Mouse (Mus musculus) cerebellum, postnatal 14 days (tissue): ENCODE data around the gene Naxd.
"Not testable (repeated sequence)": the region's sequence is repeated elsewhere in the genome, so short reads cannot be mapped to it uniquely, and the experiment has no call there.

Source experiments
- DNase-seq, 2 experiments: peaks; one replicate each; pipeline ENCODE4 v3.0.0; 2021; ENCODE audit warnings: mixed read lengths in 2 of 2

Naxd gene

GRCm38 (mm10) chr8:11497017-11497990, at the start of gene Naxd:
Naxd (plus strand) TSS chr8:11497506.
- peak; percentile 89 to 93 for DNase-seq

DNA sequence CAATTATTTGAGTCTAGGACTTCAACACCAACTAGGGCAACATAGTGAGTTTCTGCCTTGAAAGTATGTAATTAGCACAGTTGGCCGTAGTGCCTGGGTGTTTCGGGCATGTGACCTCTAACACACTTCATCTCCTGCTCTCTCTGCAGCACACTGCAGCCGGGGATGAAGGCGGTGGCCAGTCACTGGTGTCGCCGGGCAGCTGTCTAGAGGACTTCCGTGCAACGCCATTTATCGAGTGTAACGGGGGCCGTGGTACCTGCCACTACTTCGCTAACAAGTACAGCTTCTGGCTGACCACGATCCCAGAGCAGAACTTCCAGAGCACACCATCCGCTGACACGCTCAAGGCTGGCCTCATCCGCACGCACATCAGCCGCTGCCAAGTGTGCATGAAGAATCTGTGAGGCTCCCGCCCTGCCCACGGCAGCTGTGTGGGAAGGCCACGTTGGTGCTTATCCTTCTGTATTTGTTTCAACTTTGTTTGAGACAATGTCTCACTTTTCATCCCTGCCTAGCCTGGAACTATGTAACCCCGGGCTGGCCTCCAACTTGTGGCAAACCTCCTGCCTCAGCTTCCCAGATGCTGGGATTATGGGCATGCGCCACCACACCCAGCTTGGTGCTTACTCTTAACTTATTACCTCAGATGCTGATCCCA, 49.3 kb upstream of the Naxd start:
- DNase-seq, result no peak

DNA sequence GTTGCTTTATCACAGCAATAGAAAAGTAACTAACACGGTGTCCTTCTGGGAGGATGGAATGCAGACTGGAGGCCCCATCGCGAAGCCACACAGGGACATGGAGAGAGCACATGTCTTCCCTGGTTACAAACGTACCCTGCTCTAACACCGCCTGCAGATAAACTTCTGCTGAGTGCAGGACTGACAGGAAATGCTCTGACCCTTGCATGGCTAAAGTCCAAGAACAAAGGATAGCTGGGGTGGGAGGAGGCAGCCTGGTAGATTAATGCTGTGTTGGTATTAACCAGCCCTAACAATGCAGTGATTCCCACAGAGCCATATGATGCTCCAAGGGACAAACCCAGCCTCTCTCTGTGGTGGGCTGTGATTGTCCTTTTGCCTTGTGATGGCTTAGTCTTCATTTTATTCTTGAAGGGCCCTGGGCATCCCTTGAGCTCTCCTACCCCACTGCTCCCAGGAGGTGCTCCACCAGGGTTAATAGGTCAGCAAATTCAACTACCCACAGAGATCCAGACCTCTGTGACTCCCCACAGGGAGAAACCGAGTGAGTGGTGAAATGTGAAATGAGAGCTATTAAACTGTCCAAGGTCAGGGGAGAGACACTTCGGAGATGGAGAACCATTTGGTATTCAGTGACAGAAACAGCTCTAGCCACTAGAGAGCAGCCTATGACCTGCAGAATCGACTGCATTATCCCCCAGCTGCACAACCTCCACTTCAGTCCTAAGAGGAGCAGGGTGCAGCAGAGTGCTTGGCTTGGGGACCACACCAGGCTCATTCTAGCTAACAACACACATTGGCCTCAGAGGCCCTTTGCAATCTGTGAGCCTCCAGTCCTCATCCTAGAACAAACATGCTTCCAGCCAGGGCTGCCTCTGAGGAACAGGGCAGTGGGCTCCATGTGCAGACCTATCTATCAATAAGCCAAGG, 46.9 kb upstream of the Naxd start:
- peak; percentile 27 to 35 for DNase-seq

DNA sequence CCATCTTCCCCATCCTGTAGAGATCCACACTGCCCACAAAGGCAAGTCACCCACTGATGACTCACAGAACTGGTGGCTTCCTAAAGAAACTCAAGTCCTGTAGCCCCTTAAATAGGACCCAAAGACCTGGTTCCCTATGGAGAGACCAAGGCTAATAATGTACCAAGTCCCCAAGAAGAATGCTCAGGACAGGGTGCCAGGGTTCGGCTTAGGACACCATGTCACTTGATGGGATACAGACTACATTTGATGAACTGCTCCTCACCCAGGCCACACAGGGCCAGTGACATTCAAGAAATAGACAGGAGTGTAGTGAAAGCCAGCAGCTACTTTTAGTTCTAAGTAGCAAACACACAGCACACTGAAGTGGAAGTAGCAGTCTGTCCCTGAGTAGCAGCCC, 45.2 kb upstream of the Naxd start:
- no peak for DNase-seq

DNA sequence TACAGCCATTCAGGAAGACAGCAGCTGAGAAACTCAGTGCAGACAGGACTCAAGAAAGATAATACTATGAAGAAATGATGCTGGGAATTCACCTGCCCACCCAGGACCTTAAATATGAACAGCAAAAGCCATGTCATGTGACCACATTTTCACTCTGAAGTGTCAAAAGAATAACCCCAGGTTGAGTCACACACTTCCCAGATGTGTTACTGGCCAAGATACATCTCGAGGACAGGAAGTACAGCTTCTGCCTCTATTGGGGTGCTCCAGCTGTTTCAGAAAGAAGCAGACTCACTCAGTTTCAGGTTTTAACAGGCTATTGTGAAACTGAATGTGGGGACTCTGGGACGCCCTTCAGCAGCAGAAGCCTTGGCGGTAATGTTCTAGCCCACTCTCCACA, 44.7 kb upstream of the Naxd start:
- no peak for DNase-seq

GRCm38 (mm10) chr8:11452974-11453373, 44.3 kb upstream of the Naxd start:
- DNase-seq, result no peak

- no peak for DNase-seq
Observed at GRCm38 (mm10) chr8:11454228-11454627, 43.1 kb upstream of the Naxd start.

- DNase-seq, result no peak
Observed at GRCm38 (mm10) chr8:11457278-11457677, 40.0 kb upstream of the Naxd start.

GRCm38 (mm10) chr8:11457981-11458836, 39.1 kb upstream of the Naxd start:
- peak; percentile 5 to 10 for DNase-seq

DNA sequence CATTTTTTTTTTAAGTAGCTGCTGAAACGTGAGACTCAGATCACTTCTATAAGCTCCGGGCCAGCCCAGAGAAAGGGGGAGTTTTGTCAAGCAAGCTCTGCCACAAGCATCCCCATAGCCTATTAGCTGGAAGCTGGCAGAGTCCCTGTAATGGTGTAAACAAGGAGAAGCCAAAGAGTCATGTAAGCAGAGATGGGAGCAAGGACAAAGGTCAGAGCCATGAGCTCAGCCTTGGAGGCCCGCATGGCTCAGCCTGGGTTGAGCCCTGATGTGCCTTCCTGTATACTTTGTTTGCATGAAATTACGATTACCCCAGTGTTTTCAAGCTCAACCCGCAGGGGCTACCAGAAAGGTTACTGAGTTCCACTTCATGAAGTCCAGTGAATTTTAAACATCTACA, 38.3 kb upstream of the Naxd start:
- DNase-seq, result no peak

DNA sequence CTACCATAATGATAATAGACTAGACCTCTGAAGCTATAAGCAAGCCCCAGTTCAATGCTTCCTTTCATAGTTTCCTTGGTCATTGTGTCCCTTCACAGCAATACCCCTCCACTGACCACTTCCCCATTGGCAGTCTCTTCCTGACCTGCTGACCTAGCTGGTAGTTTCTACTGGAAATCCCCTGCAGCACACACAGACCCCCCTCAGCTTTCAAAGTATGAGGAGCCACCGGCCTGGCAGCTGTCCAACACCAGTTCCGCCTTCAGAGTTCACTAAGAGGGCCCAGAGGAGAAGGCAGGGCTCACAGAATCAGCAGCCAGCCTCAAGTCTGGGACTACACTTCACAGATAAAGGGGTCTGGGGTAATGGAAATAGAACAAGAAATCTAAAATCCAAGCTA, 36.4 kb upstream of the Naxd start:
- DNase-seq, result peak in 1 of 2 experiments; percentile 37

DNA sequence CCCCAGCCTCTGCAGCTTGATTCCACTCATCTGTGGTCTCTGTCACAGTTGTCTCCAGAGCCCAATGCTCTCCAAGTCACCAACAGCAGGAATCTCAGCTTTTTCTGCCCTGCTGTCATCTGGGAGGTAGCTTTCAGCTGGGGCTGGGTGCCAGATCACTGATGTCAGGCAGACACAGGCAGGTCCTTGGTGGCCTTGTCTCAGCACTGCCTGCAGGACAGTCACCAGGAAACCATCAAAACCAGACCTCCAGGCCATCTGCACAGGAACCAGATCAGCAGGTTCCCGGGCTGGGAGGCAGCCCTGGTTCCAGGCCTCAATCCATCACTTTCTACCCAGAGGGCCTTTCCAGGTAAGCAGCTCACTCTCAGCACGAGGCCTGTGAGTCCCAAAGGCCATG, 35.5 kb upstream of the Naxd start:
- peak in 1 of 2 experiments; percentile 16 for DNase-seq

- no peak for DNase-seq
Observed at GRCm38 (mm10) chr8:11462641-11463040, 34.7 kb upstream of the Naxd start.

GRCm38 (mm10) chr8:11463541-11463888, 33.8 kb upstream of the Naxd start:
- DNase-seq, result no peak

GRCm38 (mm10) chr8:11463889-11464706, 33.2 kb upstream of the Naxd start:
- no peak for DNase-seq

GRCm38 (mm10) chr8:11464707-11464964, 32.7 kb upstream of the Naxd start:
- no peak for DNase-seq

GRCm38 (mm10) chr8:11465619-11466018, 31.7 kb upstream of the Naxd start:
- no peak for DNase-seq

GRCm38 (mm10) chr8:11466528-11466927, 30.8 kb upstream of the Naxd start:
- not testable (repeated sequence) for DNase-seq

GRCm38 (mm10) chr8:11469095-11469494, 28.2 kb upstream of the Naxd start:
- DNase-seq, result peak in 1 of 2 experiments; percentile 19

GRCm38 (mm10) chr8:11470694-11471093, 26.6 kb upstream of the Naxd start:
- no peak for DNase-seq

DNA sequence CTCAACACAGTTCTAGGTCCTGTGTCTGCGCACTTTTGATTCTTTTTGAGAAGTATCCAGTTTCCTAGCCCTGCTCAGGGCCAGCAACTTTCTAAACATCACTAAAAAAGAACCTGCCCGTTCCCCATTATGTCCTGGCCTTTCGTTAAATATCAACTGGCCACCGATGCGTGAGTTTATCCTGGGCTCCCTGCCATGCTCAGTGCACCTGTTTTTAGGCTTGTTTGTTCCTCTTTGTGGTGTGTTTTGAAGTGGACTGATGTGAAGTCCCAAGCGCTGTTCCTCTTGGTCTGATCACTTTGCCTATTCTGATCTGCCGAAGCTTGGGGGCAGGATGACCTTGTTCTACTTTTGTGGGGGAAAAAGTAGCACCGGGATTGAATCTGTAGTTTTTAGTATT, 26.0 kb upstream of the Naxd start:
- no peak for DNase-seq
